Mouse (Mus musculus): ENCODE results near the gene Pak3. TPM values are rescaled to one million over a fixed set of nuclear protein-coding genes. Genes with fewer than 3 reads are reported as not detected.

The Pak3 gene
- polyA plus RNA-seq, 1 experiment from 2014 or later = 1.4 TPM

DNA sequence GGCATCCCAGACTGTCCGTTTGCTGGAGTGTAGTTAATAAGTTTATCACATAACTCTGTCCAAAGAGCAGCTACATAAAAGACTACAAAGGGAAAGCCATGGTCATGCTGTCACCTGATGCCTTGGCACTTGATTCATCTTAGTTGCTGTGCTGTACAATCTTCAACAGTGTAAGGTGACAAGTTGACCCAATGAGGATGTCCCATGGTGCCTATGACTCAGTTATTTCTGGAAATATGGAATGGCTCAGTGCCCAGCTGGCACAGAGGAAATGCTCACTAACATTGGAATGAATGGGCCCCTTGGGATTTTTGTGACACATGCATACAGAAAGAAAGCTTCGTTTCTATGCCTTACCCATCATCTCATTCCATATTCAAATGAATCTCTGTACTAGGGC, 55.3 kb downstream of the Pak3 start:
- H3K9me3 ChIP-seq (replicated peaks) = no peaks in the 10 kb centered on the region
- WGBS (ENCODE audit: insufficient replicate concordance) = 30% methylated on average over 2 of the region's 2 CpGs
- no peak overlapping the region for H3K9ac ChIP-seq
- no peaks in the 10 kb centered on the region for H3K36me3 ChIP-seq (replicated peaks)
- no peak for ATAC-seq (ENCODE audit: insufficient read depth)
- H3K4me3 ChIP-seq (replicated peaks) = no peak overlapping the region
- no peaks in the 10 kb centered on the region for H3K27me3 ChIP-seq
- no peaks in the 10 kb centered on the region for H3K4me1 ChIP-seq (replicated peaks)
- H3K27ac ChIP-seq (replicated peaks) = no peak overlapping the region
- no peak overlapping the region for H3K4me2 ChIP-seq

- Histone ChIP-seq H3K27ac (replicated peaks) (no peak overlapping the region), H3K27me3 (no peaks in the 10 kb centered on the region), H3K36me3 (replicated peaks) (no peaks in the 10 kb centered on the region), H3K4me3 (replicated peaks) (no peak overlapping the region), H3K4me1 (replicated peaks) (no peaks in the 10 kb centered on the region), H3K9me3 (replicated peaks) (no peaks in the 10 kb centered on the region), H3K4me2 (no peak overlapping the region), H3K9ac (no peak overlapping the region)
- 64% methylated on average over 2 of the region's 2 CpGs for WGBS (ENCODE audit: insufficient replicate concordance)
- no peak for ATAC-seq (ENCODE audit: insufficient read depth)
Observed at GRCm38 (mm10) chrX:143579925-143580324, 61.5 kb downstream of the Pak3 start.

DNA sequence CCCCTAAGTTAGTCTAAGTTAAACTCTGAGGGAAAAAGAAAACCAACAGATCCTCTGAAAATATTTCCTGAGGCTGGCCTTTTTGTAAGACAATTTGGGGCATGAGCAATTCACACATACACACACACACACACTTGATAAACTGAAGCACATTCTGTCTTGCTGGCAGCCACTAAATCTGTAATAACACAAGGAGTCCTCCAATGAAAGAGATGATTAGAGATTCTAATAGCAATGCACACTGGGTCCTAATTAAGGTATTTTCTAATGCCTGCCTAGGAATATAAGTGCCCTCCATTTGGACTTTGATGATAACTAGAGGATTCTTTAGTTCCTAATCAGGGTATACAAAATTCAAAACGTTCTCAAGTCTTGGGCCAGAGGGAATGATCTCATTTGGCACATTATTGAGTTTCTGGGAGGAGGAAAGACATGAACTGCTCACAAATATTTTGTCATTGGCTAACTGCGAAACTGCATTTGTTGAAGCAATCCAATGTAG, 62.1 kb downstream of the Pak3 start:
- H3K9ac ChIP-seq = no peak overlapping the region
- WGBS (ENCODE audit: insufficient replicate concordance) = 46% methylated on average over 2 of the region's 2 CpGs
- no peaks in the 10 kb centered on the region for H3K27me3 ChIP-seq
- ATAC-seq (ENCODE audit: insufficient read depth) = no peak
- H3K9me3 ChIP-seq (replicated peaks) = no peaks in the 10 kb centered on the region
- no peaks in the 10 kb centered on the region for H3K36me3 ChIP-seq (replicated peaks)
- no peaks in the 10 kb centered on the region for H3K4me1 ChIP-seq (replicated peaks)
- H3K27ac ChIP-seq (replicated peaks) = no peak overlapping the region
- no peak overlapping the region for H3K4me3 ChIP-seq (replicated peaks)
- H3K4me2 ChIP-seq = no peak overlapping the region

DNA sequence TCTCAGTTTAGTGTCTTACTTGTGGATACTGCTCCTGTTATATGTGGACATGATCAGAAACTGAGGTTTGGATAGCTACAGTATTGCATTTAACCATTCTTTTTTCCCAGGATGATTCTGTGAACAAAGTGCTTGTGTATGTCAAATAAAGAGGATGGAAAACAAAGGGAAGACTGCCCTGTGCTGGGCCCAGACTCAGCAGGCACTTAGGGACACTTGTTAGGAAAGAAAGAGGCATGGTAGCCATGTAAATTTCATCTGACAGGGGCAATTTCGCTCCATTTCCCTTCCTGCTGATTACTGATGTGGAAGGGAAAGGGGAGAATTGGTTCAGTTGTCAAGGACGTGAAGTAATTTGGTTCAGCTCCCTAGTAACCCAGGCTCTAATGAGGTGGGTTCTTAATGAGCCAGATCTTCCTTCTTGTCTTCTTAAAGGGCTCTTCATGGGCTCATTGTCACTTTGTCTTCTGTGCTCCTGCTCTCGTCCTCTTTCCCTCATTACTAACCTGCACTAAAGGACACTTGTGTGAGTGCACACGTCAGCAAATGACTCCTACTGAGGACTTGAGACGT, 88.6 kb downstream of the Pak3 start:
- H3K9me3 ChIP-seq (replicated peaks) = no peaks in the 10 kb centered on the region
- H3K4me1 ChIP-seq (replicated peaks) = no peaks in the 10 kb centered on the region
- H3K36me3 ChIP-seq (replicated peaks) = no peaks in the 10 kb centered on the region
- H3K4me2 ChIP-seq = no peak overlapping the region
- H3K9ac ChIP-seq = no peak overlapping the region
- 44% methylated on average over 5 of the region's 5 CpGs for WGBS (ENCODE audit: insufficient replicate concordance)
- no peaks in the 10 kb centered on the region for H3K27me3 ChIP-seq
- no peak overlapping the region for H3K4me3 ChIP-seq (replicated peaks)
- no peak overlapping the region for H3K27ac ChIP-seq (replicated peaks)
- ATAC-seq (ENCODE audit: insufficient read depth) = no peak

DNA sequence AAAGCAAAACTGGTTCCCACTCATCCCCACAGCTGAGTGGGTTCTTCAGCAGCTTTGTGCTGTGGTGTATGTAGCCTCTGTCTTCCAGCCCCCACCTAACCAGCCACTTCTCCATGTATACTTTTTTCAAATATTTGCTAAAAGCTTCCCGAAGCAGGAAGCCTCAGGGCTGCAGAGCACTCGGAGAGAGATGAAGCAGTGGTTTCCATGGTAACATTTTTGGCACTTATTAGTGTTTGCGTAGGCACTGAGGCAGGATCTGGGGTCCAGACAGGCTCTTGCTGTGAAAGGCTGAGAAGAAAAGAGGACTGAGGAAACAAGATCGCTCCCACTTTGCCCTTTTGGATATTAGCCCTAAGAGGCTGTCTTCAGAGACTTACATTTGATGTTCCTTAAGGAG, 100.3 kb downstream of the Pak3 start:
- WGBS (ENCODE audit: insufficient replicate concordance) = 44% methylated on average over 4 of the region's 4 CpGs
- Histone ChIP-seq H3K4me2 (no peak overlapping the region), H3K27ac (replicated peaks) (no peak overlapping the region), H3K27me3 (no peaks in the 10 kb centered on the region), H3K9ac (no peak overlapping the region), H3K4me3 (replicated peaks) (no peak overlapping the region), H3K9me3 (replicated peaks) (no peaks in the 10 kb centered on the region), H3K4me1 (replicated peaks) (no peaks in the 10 kb centered on the region), H3K36me3 (replicated peaks) (no peaks in the 10 kb centered on the region)
- no peak for ATAC-seq (ENCODE audit: insufficient read depth)

GRCm38 (mm10) chrX:143627767-143628166, 109.4 kb downstream of the Pak3 start:
- H3K9me3 ChIP-seq (replicated peaks) = no peaks in the 10 kb centered on the region
- H3K27ac ChIP-seq (replicated peaks) = no peak overlapping the region
- no peaks in the 10 kb centered on the region for H3K36me3 ChIP-seq (replicated peaks)
- no peaks in the 10 kb centered on the region for H3K27me3 ChIP-seq
- H3K9ac ChIP-seq = no peak overlapping the region
- no peak overlapping the region for H3K4me2 ChIP-seq
- ATAC-seq (ENCODE audit: insufficient read depth) = no peak
- no peak overlapping the region for H3K4me3 ChIP-seq (replicated peaks)
- no peaks in the 10 kb centered on the region for H3K4me1 ChIP-seq (replicated peaks)
- WGBS (ENCODE audit: insufficient replicate concordance) = 60% methylated on average over 5 of the region's 5 CpGs

DNA sequence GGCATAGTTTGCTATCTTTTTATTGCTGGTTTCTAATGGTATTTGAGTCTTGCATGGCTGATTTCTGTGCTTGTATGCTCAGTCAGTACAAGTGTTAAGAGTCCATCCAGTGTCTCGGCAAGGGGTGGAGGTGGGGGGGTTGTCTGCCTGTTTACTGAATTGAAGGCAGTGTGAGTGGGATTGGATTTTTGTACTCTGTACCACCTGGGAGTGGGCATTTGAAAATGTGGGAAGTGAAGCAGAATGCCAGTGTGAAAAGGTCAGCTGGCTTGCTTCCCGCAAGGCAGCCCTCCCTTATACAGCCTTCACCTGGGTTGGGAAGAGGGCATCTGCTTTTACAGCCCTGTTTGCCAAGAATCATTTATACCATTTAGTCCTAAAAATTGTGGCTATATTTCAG, 125.5 kb downstream of the Pak3 start:
- H3K4me2 ChIP-seq = no peak overlapping the region
- H3K9me3 ChIP-seq (replicated peaks) = no peaks in the 10 kb centered on the region
- no peak overlapping the region for H3K4me3 ChIP-seq (replicated peaks)
- no peaks in the 10 kb centered on the region; the same call in 1 of the 2 replicates for H3K27me3 ChIP-seq
- H3K27ac ChIP-seq (replicated peaks) = no peak overlapping the region
- ATAC-seq (ENCODE audit: insufficient read depth) = no peak
- H3K9ac ChIP-seq = no peak overlapping the region
- no peaks in the 10 kb centered on the region for H3K36me3 ChIP-seq (replicated peaks)
- H3K4me1 ChIP-seq (replicated peaks) = no peaks in the 10 kb centered on the region
- 48% methylated on average over 2 of the region's 2 CpGs for WGBS (ENCODE audit: insufficient replicate concordance)

- 51% methylated on average over 1 of the region's 1 CpGs for WGBS (ENCODE audit: insufficient replicate concordance)
- ATAC-seq (ENCODE audit: insufficient read depth) = no peak
Observed at GRCm38 (mm10) chrX:143644807-143645206, 126.4 kb downstream of the Pak3 start.

GRCm38 (mm10) chrX:143654308-143655176, 136.2 kb downstream of the Pak3 start:
- Histone ChIP-seq H3K27ac (replicated peaks) (no peak overlapping the region), H3K9me3 (replicated peaks) (no peaks in the 10 kb centered on the region), H3K4me3 (replicated peaks) (no peak overlapping the region), H3K36me3 (replicated peaks) (no peaks in the 10 kb centered on the region), H3K4me1 (replicated peaks) (no peaks in the 10 kb centered on the region), H3K9ac (no peak overlapping the region), H3K27me3 (no peaks in the 10 kb centered on the region), H3K4me2 (no peak overlapping the region)
- 33% methylated on average over 9 of the region's 9 CpGs for WGBS (ENCODE audit: insufficient replicate concordance)
- ATAC-seq (ENCODE audit: insufficient read depth) = no peak

More at GRCm38 (mm10) chrX:143644807-143645206, 126.4 kb downstream of the Pak3 start:
- Histone ChIP-seq H3K36me3 (replicated peaks) (no peaks in the 10 kb centered on the region), H3K9me3 (replicated peaks) (no peaks in the 10 kb centered on the region), H3K27ac (replicated peaks) (no peak overlapping the region), H3K9ac (no peak overlapping the region), H3K27me3 (no peaks in the 10 kb centered on the region; the same call in 1 of the 2 replicates), H3K4me1 (replicated peaks) (no peaks in the 10 kb centered on the region), H3K4me3 (replicated peaks) (no peak overlapping the region), H3K4me2 (no peak overlapping the region)

- no peak overlapping the region for H3K9ac ChIP-seq
- WGBS (ENCODE audit: insufficient replicate concordance) = 20% methylated on average over 3 of the region's 3 CpGs
- no peaks in the 10 kb centered on the region for H3K9me3 ChIP-seq (replicated peaks)
- no peak overlapping the region for H3K27ac ChIP-seq (replicated peaks)
- H3K27me3 ChIP-seq = no peaks in the 10 kb centered on the region
- no peak for ATAC-seq (ENCODE audit: insufficient read depth)
- H3K4me3 ChIP-seq (replicated peaks) = no peak overlapping the region
- H3K36me3 ChIP-seq (replicated peaks) = no peaks in the 10 kb centered on the region
- H3K4me1 ChIP-seq (replicated peaks) = no peaks in the 10 kb centered on the region
- H3K4me2 ChIP-seq = no peak overlapping the region
Observed at GRCm38 (mm10) chrX:143655177-143655492, 136.7 kb downstream of the Pak3 start.

DNA sequence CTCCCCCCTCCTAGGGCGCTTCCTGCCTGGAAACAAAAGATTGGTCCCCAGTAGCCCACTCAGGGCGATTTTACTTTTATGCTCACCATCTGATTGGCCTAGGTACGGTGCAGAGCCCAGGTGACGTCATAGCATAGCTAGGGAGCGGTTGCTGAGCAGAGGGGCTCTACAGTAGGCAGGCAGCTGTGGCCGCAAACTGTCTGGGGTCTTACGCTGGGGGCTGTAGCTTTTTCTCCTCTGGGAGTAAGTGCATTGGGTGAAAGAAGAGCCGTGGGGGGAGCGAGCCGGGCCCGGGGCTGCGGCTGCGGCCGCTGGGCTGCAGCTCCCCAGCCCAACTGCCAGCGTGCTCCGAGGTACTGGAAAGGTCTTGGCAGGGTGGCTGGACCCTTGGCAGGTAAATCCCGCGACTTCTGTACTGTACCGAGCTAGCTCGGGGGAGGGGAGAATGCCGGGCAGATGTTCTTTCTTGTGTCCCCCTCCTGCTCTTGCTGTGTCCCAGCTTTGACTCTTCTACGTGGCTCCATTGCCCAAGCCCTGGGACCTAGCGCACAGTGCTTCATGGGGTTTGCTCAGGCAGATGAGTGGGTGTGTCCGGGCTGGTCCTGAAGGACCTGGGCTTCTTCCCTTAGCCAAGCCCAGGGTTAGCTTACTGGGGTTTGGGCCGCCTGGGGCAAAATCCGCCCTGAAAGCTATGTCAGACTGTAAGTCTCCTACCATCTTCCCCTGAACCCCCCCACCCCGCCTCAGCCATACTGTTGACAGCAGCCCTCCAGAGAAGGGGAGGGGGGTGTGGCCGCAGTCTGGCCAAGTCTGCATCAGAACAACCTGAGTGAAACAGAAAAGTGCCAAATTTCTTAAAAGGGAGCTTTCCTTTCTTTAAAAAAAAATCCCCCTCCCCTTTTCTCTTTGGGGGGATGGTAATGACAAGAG, 146.1 kb downstream of the Pak3 start:
- whole genome bisulfite sequencing (ENCODE audit: insufficient replicate concordance) = 9% methylated on average over 25 of the region's 28 CpGs

More for the DNA sequence above, 146.1 kb downstream of the Pak3 start:
- no peak overlapping the region for H3K27ac ChIP-seq (replicated peaks)
- peak overlapping the region; percentile 44 for H3K4me2 ChIP-seq
- H3K4me3 ChIP-seq (replicated peaks) = 0 out of 2 replicates have a peak overlapping the region, but pooled peaks have one; percentile 10
- H3K9me3 ChIP-seq (replicated peaks) = no peaks in the 10 kb centered on the region
- no peak for ATAC-seq (ENCODE audit: insufficient read depth)
- 0 out of 2 replicates have a peak, but pooled peaks cover 5% of the 10 kb centered on the region for H3K27me3 ChIP-seq
- H3K36me3 ChIP-seq (replicated peaks) = no peaks in the 10 kb centered on the region
- no peaks in the 10 kb centered on the region for H3K4me1 ChIP-seq (replicated peaks)
- no peak overlapping the region for H3K9ac ChIP-seq

Measured in liver, embryonic 15.5 days (tissue).